Mouse (Mus musculus): Measurements from ENCODE around the gene Rptor. TPM values are rescaled to one million over a fixed set of nuclear protein-coding genes. Genes with fewer than 3 reads are reported as not detected.

Gene Rptor
- polyA plus RNA-seq, 1 experiment from 2014 or later, result 9.2 TPM

GRCm38 (mm10) chr11:119794671-119795070, 192.0 kb downstream of the Rptor start:
- Histone ChIP-seq H3K9ac (no peak overlapping the region), H3K4me3 (no peak overlapping the region), H3K9me3 (replicated peaks) (no peaks in the 10 kb centered on the region), H3K27me3 (no peaks in the 10 kb centered on the region), H3K4me2 (no peak overlapping the region), H3K36me3 (ENCODE audit: poor library complexity, severe bottlenecking) (0 out of 2 replicates have a peak, but pooled peaks cover 8% of the 10 kb centered on the region), H3K4me1 (peaks cover 7% of the 10 kb centered on the region), H3K27ac (no peak overlapping the region)
- no peak for ATAC-seq
- 87% methylated on average over 6 of the region's 6 CpGs for WGBS

GRCm38 (mm10) chr11:119796406-119796805, 193.7 kb downstream of the Rptor start:
- Histone ChIP-seq H3K27me3 (no peaks in the 10 kb centered on the region), H3K36me3 (ENCODE audit: poor library complexity, severe bottlenecking) (0 out of 2 replicates have a peak, but pooled peaks cover 8% of the 10 kb centered on the region), H3K4me1 (0 out of 2 replicates have a peak, but pooled peaks cover 3% of the 10 kb centered on the region), H3K9ac (no peak overlapping the region), H3K4me3 (no peak overlapping the region), H3K27ac (no peak overlapping the region), H3K9me3 (replicated peaks) (no peaks in the 10 kb centered on the region), H3K4me2 (no peak overlapping the region)
- 75% methylated on average over 7 of the region's 7 CpGs for WGBS
- ATAC-seq, result no peak

- WGBS, result 91% methylated on average over 7 of the region's 7 CpGs
- Histone ChIP-seq H3K27ac (no peak overlapping the region), H3K9me3 (replicated peaks) (no peaks in the 10 kb centered on the region), H3K4me3 (no peak overlapping the region), H3K4me1 (0 out of 2 replicates have a peak, but pooled peaks cover 3% of the 10 kb centered on the region), H3K9ac (no peak overlapping the region), H3K36me3 (ENCODE audit: poor library complexity, severe bottlenecking) (0 out of 2 replicates have a peak, but pooled peaks cover 8% of the 10 kb centered on the region), H3K4me2 (no peak overlapping the region), H3K27me3 (no peaks in the 10 kb centered on the region)
- ATAC-seq, result no peak
These were observed 194.1 kb downstream of the Rptor start for GRCm38 (mm10) chr11:119796846-119797245.

GRCm38 (mm10) chr11:119799536-119799935, 196.8 kb downstream of the Rptor start:
- Histone ChIP-seq H3K9ac (no peak overlapping the region), H3K27me3 (no peaks in the 10 kb centered on the region), H3K9me3 (replicated peaks) (no peaks in the 10 kb centered on the region), H3K4me2 (no peak overlapping the region), H3K4me3 (no peak overlapping the region), H3K36me3 (ENCODE audit: poor library complexity, severe bottlenecking) (peaks cover 8% of the 10 kb centered on the region; the same call in 1 of the 2 replicates), H3K4me1 (0 out of 2 replicates have a peak, but pooled peaks cover 6% of the 10 kb centered on the region), H3K27ac (no peak overlapping the region)
- WGBS, result 91% methylated on average over 2 of the region's 2 CpGs
- ATAC-seq, result no peak

GRCm38 (mm10) chr11:119801855-119802254, 199.2 kb downstream of the Rptor start:
- Histone ChIP-seq H3K4me3 (no peak overlapping the region), H3K27ac (no peak overlapping the region), H3K27me3 (no peaks in the 10 kb centered on the region), H3K9ac (no peak overlapping the region), H3K4me1 (peaks cover 4% of the 10 kb centered on the region; the same call in 1 of the 2 replicates), H3K36me3 (ENCODE audit: poor library complexity, severe bottlenecking) (peaks cover 8% of the 10 kb centered on the region; the same call in 1 of the 2 replicates), H3K4me2 (no peak overlapping the region), H3K9me3 (replicated peaks) (no peaks in the 10 kb centered on the region)
- ATAC-seq, result no peak
- 80% methylated on average over 1 of the region's 1 CpGs for WGBS

GRCm38 (mm10) chr11:119802947-119803346, 200.2 kb downstream of the Rptor start:
- Histone ChIP-seq H3K9ac (no peak overlapping the region), H3K27ac (peak overlapping the region; percentile 6; the same call in 1 of the 2 replicates), H3K27me3 (no peaks in the 10 kb centered on the region), H3K4me1 (peaks cover 9% of the 10 kb centered on the region; the same call in 1 of the 2 replicates), H3K9me3 (replicated peaks) (no peaks in the 10 kb centered on the region), H3K4me2 (no peak overlapping the region), H3K36me3 (ENCODE audit: poor library complexity, severe bottlenecking) (peaks cover 8% of the 10 kb centered on the region; the same call in 1 of the 2 replicates), H3K4me3 (no peak overlapping the region)
- ATAC-seq, result no peak
- WGBS, result 58% methylated on average over 7 of the region's 7 CpGs

- WGBS, result 77% methylated on average over 3 of the region's 3 CpGs
- peaks cover 13% of the 10 kb centered on the region; the same call in 1 of the 2 replicates for H3K4me1 ChIP-seq
- H3K27ac ChIP-seq, result no peak overlapping the region
These were observed 201.7 kb downstream of the Rptor start for GRCm38 (mm10) chr11:119804392-119804791.

GRCm38 (mm10) chr11:119805112-119805750, 202.5 kb downstream of the Rptor start:
- Histone ChIP-seq H3K4me3 (no peak overlapping the region), H3K9me3 (replicated peaks) (no peaks in the 10 kb centered on the region), H3K36me3 (ENCODE audit: poor library complexity, severe bottlenecking) (no peaks in the 10 kb centered on the region; the same call in 1 of the 2 replicates), H3K27me3 (no peaks in the 10 kb centered on the region), H3K4me2 (no peak overlapping the region), H3K9ac (no peak overlapping the region), H3K27ac (no peak overlapping the region), H3K4me1 (peaks cover 13% of the 10 kb centered on the region; the same call in 1 of the 2 replicates)
- no peak for ATAC-seq
- 92% methylated on average over 10 of the region's 10 CpGs for WGBS

More at GRCm38 (mm10) chr11:119804392-119804791, 201.7 kb downstream of the Rptor start:
- H3K27me3 ChIP-seq, result no peaks in the 10 kb centered on the region
- no peak overlapping the region for H3K4me3 ChIP-seq
- no peak for ATAC-seq
- no peaks in the 10 kb centered on the region; the same call in 1 of the 2 replicates for H3K36me3 ChIP-seq (ENCODE audit: poor library complexity, severe bottlenecking)
- H3K9me3 ChIP-seq (replicated peaks), result no peaks in the 10 kb centered on the region
- H3K9ac ChIP-seq, result no peak overlapping the region
- H3K4me2 ChIP-seq, result no peak overlapping the region

- H3K4me2 ChIP-seq, result no peak overlapping the region
- H3K4me1 ChIP-seq, result peaks cover 18% of the 10 kb centered on the region; the same call in 1 of the 2 replicates
- no peak overlapping the region for H3K27ac ChIP-seq
- H3K4me3 ChIP-seq, result no peak overlapping the region
- no peaks in the 10 kb centered on the region for H3K9me3 ChIP-seq (replicated peaks)
- peaks cover 1% of the 10 kb centered on the region; the same call in 1 of the 2 replicates for H3K36me3 ChIP-seq (ENCODE audit: poor library complexity, severe bottlenecking)
- 96% methylated on average over 8 of the region's 8 CpGs for WGBS
- no peaks in the 10 kb centered on the region for H3K27me3 ChIP-seq
- H3K9ac ChIP-seq, result no peak overlapping the region
- ATAC-seq, result no peak
These were observed 203.8 kb downstream of the Rptor start for GRCm38 (mm10) chr11:119806539-119806938.

- Histone ChIP-seq H3K27ac (no peak overlapping the region), H3K9ac (no peak overlapping the region), H3K27me3 (no peaks in the 10 kb centered on the region), H3K9me3 (replicated peaks) (no peaks in the 10 kb centered on the region), H3K4me1 (peaks cover 18% of the 10 kb centered on the region; the same call in 1 of the 2 replicates), H3K4me3 (no peak overlapping the region), H3K36me3 (ENCODE audit: poor library complexity, severe bottlenecking) (peaks cover 11% of the 10 kb centered on the region), H3K4me2 (no peak overlapping the region)
- WGBS, result 77% methylated on average over 7 of the region's 7 CpGs
- ATAC-seq, result no peak
These were observed 204.8 kb downstream of the Rptor start for GRCm38 (mm10) chr11:119807431-119808031.

- Histone ChIP-seq H3K9me3 (replicated peaks) (no peaks in the 10 kb centered on the region), H3K4me3 (no peak overlapping the region), H3K4me1 (peaks cover 15% of the 10 kb centered on the region; the same call in 1 of the 2 replicates), H3K27ac (no peak overlapping the region), H3K9ac (no peak overlapping the region), H3K27me3 (no peaks in the 10 kb centered on the region), H3K36me3 (ENCODE audit: poor library complexity, severe bottlenecking) (peaks cover 16% of the 10 kb centered on the region), H3K4me2 (no peak overlapping the region)
- no peak for ATAC-seq
- WGBS, result 88% methylated on average over 10 of the region's 10 CpGs
These were observed 206.1 kb downstream of the Rptor start for GRCm38 (mm10) chr11:119808647-119809280.

- Histone ChIP-seq H3K27me3 (no peaks in the 10 kb centered on the region), H3K4me2 (no peak overlapping the region), H3K4me3 (no peak overlapping the region), H3K4me1 (peaks cover 15% of the 10 kb centered on the region; the same call in 1 of the 2 replicates), H3K9ac (no peak overlapping the region), H3K36me3 (ENCODE audit: poor library complexity, severe bottlenecking) (peaks cover 16% of the 10 kb centered on the region), H3K9me3 (replicated peaks) (no peaks in the 10 kb centered on the region), H3K27ac (no peak overlapping the region)
- WGBS, result 77% methylated on average over 5 of the region's 5 CpGs
- no peak for ATAC-seq
These were observed 206.6 kb downstream of the Rptor start for GRCm38 (mm10) chr11:119809309-119809708.

Measured in forebrain, embryonic 13.5 days (tissue).